Mouse (Mus musculus): Measurements from ENCODE around the gene Fam243.

DNA sequence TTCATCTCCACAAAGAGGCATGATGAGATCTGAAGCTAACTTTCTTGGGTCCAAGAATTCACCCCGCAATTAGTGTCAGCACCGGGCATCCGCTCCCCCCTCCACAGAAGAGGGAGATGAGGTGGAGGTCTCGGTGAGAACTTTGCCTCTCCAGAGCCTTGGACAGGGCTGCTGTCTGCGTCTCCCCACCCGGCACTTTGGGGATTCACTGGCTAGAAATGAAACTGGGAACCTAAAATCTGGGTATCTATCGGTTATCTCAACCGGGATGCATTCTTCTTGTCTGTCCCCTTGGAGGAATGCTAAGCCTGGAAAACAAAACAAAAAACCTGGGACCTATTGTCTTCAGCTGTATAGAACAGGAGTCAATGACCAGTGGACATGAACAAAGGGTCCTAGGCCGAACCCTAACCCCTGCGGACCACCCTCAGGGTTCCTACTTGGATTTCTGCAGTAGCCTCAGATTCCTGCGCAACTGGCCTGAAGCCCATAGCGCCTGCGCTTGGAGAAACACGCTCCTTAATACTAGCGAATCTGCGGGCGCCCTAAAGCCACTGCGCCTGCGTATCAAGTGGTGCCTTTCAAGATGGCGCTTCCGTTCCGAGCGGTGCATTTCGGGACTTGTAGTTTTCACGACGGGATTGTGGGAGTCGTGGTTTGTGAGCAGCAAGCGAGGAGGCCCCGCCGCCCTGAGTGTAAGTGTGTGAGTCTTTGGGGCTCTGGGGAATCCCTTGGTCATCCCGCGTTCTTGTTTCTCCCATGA lies 20.4 kb downstream of the Fam243 start, which contains the start of gene Smim11:
- TF ChIP-seq CTCF (IDR thresholded peaks at IDR 0.05; ENCODE audit: low read depth) (no peak), EP300 (IDR thresholded peaks at IDR 0.05; ENCODE audit: low read depth) (no peak)

Data from heart, postnatal 0 days (tissue).